Mouse (Mus musculus): ENCODE data around the gene Gm35549. TPM values are rescaled to one million over a fixed set of nuclear protein-coding genes. Genes with fewer than 3 reads are reported as not detected.

The Gm35549 gene
- polyA plus RNA-seq, 2 experiments: not detected

DNA sequence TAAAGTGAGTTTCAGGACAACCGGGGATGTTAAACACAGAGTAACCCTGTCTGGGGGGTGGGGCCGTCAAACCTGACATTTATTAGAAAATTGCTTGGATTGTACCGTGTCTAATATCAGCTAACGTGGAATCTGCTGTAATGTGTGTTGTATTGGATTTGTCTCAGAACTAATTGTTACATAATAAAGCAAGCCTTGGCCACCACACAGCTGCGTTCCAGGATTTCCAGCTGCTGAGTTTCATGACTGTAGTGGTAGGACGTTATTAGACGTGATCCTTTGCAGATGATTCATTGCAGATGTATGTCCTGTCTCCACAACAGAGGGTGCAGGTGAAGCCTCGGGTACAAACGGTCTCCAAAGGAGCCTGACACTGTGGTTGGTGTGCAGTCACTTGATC lies 7.7 kb downstream of the Gm35549 start:
- no peaks in the 10 kb centered on the region for H3K4me1 ChIP-seq (replicated peaks; ENCODE audit: control insufficient read depth in 2 of 2, insufficient read depth in 2 of 2, low read length in 1 of 2)
- H3K27me3 ChIP-seq (ENCODE audit: control insufficient read depth, insufficient read depth, low read length): no peaks in the 10 kb centered on the region
- DNase-seq (ENCODE audit: low read depth in 3 of 3, low spot score in 3 of 3): no peak
- H3K4me2 ChIP-seq (ENCODE audit: low read depth): no peak overlapping the region
- no peak overlapping the region for H3K4me3 ChIP-seq (ENCODE audit: insufficient read depth in 1 of 2, low read depth in 2 of 2, low read length in 2 of 2)
- H3K27ac ChIP-seq: no peak overlapping the region
- H3K9ac ChIP-seq (replicated peaks): no peak overlapping the region
- H3K36me3 ChIP-seq (replicated peaks; ENCODE audit: control insufficient read depth, insufficient read depth, low read depth): no peaks in the 10 kb centered on the region
- TF ChIP-seq EP300 (IDR thresholded peaks at IDR 0.05; ENCODE audit: low read depth): no peak
- no peak for TF ChIP-seq CTCF (IDR thresholded peaks at IDR 0.05; ENCODE audit: low read depth)
- 72% methylated on average over 9 of the region's 9 CpGs for WGBS (ENCODE audit: insufficient replicate concordance)
- H3K9me3 ChIP-seq (ENCODE audit: control insufficient read depth, low read length): no peaks in the 10 kb centered on the region
- ATAC-seq (ENCODE audit: insufficient read depth): no peak

DNA sequence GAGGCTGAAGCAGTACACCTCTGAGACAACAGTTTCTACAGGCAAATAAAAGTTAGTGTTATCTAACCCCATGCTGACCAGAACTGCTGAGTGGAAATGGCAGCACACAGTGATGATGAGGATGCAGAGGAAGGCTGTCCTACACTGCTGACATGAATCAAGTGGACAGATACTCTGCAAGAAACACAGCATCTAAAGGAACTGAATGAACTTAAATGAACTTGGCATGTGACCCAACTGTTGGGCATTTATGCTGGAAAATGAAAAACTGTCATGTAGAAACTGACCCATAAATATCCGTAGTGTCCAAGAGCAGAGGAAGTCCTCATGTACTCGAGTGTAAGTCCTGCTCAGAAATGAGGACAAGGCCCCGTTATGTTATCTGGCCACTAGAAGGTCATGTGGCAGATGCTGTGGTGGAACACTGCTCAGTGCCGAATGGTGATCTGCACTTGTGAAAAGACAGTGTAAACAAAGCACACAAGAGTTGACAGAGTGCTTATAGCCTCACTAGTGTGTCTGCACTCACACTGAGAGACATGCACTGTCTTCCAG lies 13.9 kb downstream of the Gm35549 start:
- no peak for TF ChIP-seq EP300 (IDR thresholded peaks at IDR 0.05; ENCODE audit: low read depth)
- 53% methylated on average over 4 of the region's 4 CpGs for WGBS (ENCODE audit: insufficient replicate concordance)
- H3K27ac ChIP-seq: no peak overlapping the region
- DNase-seq (ENCODE audit: low read depth in 3 of 3, low spot score in 3 of 3): no peak
- no peak for ATAC-seq (ENCODE audit: insufficient read depth)
- H3K27me3 ChIP-seq (ENCODE audit: control insufficient read depth, insufficient read depth, low read length): no peaks in the 10 kb centered on the region
- no peak overlapping the region for H3K4me2 ChIP-seq (ENCODE audit: low read depth)
- no peak overlapping the region for H3K9ac ChIP-seq (replicated peaks)
- H3K4me3 ChIP-seq (ENCODE audit: insufficient read depth in 1 of 2, low read depth in 2 of 2, low read length in 2 of 2): no peak overlapping the region
- H3K36me3 ChIP-seq (replicated peaks; ENCODE audit: control insufficient read depth, insufficient read depth, low read depth): no peaks in the 10 kb centered on the region
- no peaks in the 10 kb centered on the region for H3K4me1 ChIP-seq (replicated peaks; ENCODE audit: control insufficient read depth in 2 of 2, insufficient read depth in 2 of 2, low read length in 1 of 2)
- no peaks in the 10 kb centered on the region for H3K9me3 ChIP-seq (ENCODE audit: control insufficient read depth, low read length)

DNA sequence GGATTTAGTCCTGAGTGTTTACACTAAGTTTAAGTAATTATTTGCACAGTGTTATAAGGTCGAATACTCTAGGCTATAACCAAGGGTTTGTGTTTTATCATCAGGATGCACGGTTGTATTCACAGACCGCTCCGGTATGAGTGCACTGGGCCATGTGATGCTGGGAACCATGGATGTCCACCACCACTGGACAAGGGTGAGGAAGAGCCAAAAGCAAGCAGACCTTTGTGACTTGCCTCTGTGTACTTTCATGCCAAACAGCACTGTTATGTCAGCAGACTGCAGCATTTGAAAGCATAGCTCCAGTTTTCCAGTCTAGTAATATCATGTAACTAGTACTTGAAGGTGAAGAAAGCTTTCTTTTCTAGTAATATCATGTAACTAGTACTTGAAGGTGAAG lies 17.1 kb downstream of the Gm35549 start:
- Histone ChIP-seq H3K27ac (no peak overlapping the region), H3K4me3 (ENCODE audit: insufficient read depth in 1 of 2, low read depth in 2 of 2, low read length in 2 of 2) (no peak overlapping the region), H3K9me3 (ENCODE audit: control insufficient read depth, low read length) (no peaks in the 10 kb centered on the region), H3K4me2 (ENCODE audit: low read depth) (no peak overlapping the region), H3K4me1 (replicated peaks; ENCODE audit: control insufficient read depth in 2 of 2, insufficient read depth in 2 of 2, low read length in 1 of 2) (no peaks in the 10 kb centered on the region), H3K9ac (replicated peaks) (no peak overlapping the region), H3K36me3 (replicated peaks; ENCODE audit: control insufficient read depth, insufficient read depth, low read depth) (no peaks in the 10 kb centered on the region), H3K27me3 (ENCODE audit: control insufficient read depth, insufficient read depth, low read length) (no peaks in the 10 kb centered on the region)
- TF ChIP-seq EP300 (IDR thresholded peaks at IDR 0.05; ENCODE audit: low read depth) (no peak), CTCF (IDR thresholded peaks at IDR 0.05; ENCODE audit: low read depth) (no peak)
- no peak for DNase-seq (ENCODE audit: low read depth in 3 of 3, low spot score in 3 of 3)
- whole genome bisulfite sequencing (ENCODE audit: insufficient replicate concordance): 68% methylated on average over 4 of the region's 4 CpGs
- ATAC-seq (ENCODE audit: insufficient read depth): 0 out of 2 replicates have a peak, but pooled peaks have one; percentile 26

DNA sequence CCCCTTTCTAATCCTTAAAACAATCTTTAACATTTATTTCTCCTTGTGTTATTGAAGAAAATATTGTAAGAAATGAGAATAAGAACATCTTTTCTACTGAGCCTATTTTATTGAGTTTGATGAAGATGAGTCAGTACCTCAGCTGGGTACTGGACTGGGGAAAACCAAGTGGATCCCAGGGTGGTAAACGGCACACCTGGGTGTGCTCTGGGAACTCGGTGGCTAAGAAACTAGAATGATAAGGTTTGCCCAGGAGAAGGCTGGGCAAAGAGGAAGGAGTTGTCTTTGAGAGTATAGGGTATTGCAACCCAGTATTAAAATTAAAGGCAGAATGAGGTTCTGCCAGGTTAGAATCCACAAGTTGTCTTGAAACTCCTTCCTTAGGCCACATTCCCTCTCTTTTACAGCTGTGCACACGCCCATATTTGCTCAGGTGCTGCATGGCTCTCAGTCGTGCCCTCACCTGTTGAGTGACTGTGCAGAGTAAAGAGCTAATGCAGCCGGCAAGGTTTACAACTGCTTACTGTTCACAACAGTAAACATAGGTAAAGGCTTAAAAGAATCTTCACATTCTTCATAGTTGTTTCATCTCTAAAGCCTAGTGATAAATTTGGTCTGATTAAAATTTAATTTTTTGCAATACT lies 20.3 kb downstream of the Gm35549 start:
- Histone ChIP-seq H3K27me3 (ENCODE audit: control insufficient read depth, insufficient read depth, low read length) (no peaks in the 10 kb centered on the region), H3K4me2 (ENCODE audit: low read depth) (no peak overlapping the region), H3K36me3 (replicated peaks; ENCODE audit: control insufficient read depth, insufficient read depth, low read depth) (no peaks in the 10 kb centered on the region), H3K4me3 (ENCODE audit: insufficient read depth in 1 of 2, low read depth in 2 of 2, low read length in 2 of 2) (no peak overlapping the region), H3K4me1 (replicated peaks; ENCODE audit: control insufficient read depth in 2 of 2, insufficient read depth in 2 of 2, low read length in 1 of 2) (no peaks in the 10 kb centered on the region), H3K9ac (replicated peaks) (no peak overlapping the region), H3K9me3 (ENCODE audit: control insufficient read depth, low read length) (no peaks in the 10 kb centered on the region), H3K27ac (no peak overlapping the region)
- no peak for ATAC-seq (ENCODE audit: insufficient read depth)
- TF ChIP-seq CTCF (IDR thresholded peaks at IDR 0.05; ENCODE audit: low read depth): no peak
- TF ChIP-seq EP300 (IDR thresholded peaks at IDR 0.05; ENCODE audit: low read depth): no peak
- 66% methylated on average over 5 of the region's 5 CpGs for WGBS (ENCODE audit: insufficient replicate concordance)
- no peak for DNase-seq (ENCODE audit: low read depth in 3 of 3, low spot score in 3 of 3)

DNA sequence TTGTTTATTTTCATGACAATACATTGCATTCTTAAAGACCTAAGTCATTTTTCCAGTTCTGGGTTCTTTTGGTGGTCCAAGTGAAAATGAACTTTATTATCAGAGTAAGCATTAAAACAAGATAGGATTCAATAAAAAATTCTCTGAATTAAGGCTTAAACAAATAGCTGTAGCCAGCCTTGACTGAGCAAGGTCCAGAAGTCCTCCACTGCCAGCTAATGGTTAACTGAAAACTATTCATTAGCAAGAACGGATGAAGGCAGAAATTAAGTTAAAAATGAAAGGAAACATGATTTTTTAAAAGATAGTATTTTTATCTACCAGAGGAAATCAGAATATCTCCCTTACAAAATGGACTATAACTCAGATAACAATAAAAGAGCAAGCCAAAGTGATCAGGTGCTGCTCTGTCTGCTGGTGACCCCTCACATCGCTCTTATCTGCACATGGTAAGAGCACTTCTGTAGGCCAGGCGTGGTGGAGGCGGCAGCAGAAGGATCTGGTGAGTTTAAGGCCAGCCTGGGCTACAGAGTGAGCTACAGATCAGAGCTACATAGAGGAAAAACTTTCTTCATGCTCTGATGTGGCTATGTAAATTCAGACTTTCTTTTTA lies 28.5 kb downstream of the Gm35549 start:
- WGBS (ENCODE audit: insufficient replicate concordance): 44% methylated on average over 4 of the region's 4 CpGs
- DNase-seq (ENCODE audit: low read depth in 3 of 3, low spot score in 3 of 3) (no peak), ATAC-seq (ENCODE audit: insufficient read depth) (no peak)
- Histone ChIP-seq H3K27ac (no peak overlapping the region), H3K36me3 (replicated peaks; ENCODE audit: control insufficient read depth, insufficient read depth, low read depth) (no peaks in the 10 kb centered on the region), H3K27me3 (ENCODE audit: control insufficient read depth, insufficient read depth, low read length) (no peaks in the 10 kb centered on the region), H3K4me3 (ENCODE audit: insufficient read depth in 1 of 2, low read depth in 2 of 2, low read length in 2 of 2) (no peak overlapping the region), H3K9ac (replicated peaks) (no peak overlapping the region), H3K4me1 (replicated peaks; ENCODE audit: control insufficient read depth in 2 of 2, insufficient read depth in 2 of 2, low read length in 1 of 2) (no peaks in the 10 kb centered on the region), H3K9me3 (ENCODE audit: control insufficient read depth, low read length) (no peaks in the 10 kb centered on the region), H3K4me2 (ENCODE audit: low read depth) (no peak overlapping the region)
- TF ChIP-seq CTCF (IDR thresholded peaks at IDR 0.05; ENCODE audit: low read depth) (no peak), EP300 (IDR thresholded peaks at IDR 0.05; ENCODE audit: low read depth) (no peak)
